Mouse (Mus musculus): Measurements from ENCODE around the gene Dnajb12.

DNA sequence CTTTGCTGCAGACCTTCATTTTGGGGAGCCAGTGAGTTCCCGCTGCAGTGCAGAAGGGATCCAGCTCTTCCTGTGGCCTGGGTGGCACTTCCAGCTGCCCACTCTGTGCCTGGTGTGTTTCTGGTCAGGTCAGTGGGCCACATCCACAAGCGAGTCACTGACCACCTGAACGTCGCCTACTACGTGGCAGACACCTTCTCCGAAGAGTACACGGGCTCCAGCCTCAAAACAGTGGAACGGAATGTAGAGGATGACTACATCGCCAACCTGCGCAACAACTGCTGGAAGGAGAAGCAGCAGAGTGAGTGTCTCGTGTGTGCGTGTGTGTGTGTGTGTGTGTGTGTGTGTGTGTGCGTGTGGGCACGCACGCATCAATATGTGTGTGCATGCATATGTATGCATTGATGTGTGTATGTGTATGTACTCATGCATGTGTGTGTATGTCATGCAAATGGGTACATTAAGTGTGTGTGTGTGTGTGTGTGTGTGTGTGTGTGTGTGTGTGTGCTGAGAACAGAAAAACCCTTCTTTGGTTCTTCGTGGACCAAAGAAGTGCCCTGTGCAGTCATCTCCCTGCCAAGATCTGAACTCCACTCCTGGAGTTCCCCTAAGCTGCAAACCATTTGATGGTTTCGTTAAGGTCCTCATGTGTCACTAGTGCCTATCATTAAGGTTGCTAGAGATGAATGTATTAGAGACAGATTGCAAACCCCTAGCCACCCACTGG is 16.3 kb downstream of the Dnajb12 start:
- TF ChIP-seq CTCF (IDR thresholded peaks at IDR 0.05; ENCODE audit: insufficient read depth, low read depth, low read length): no peak
- TF ChIP-seq POLR2A (IDR thresholded peaks at IDR 0.05; ENCODE audit: insufficient read depth, low read depth, low read length): no peak

Data from olfactory bulb, adult 2 months (tissue).